Mouse (Mus musculus) right cerebral cortex, postnatal 14 days (tissue): ENCODE results near the gene Gm6096.
"Not testable (repeated sequence)": the region's sequence is repeated elsewhere in the genome, so short reads cannot be mapped to it uniquely, and the experiment has no call there.

Experiments used
- DNase-seq: peaks from one replicate; pipeline ENCODE4 v3.0.0; 2022

The Gm6096 gene

GRCm38 (mm10) chr7:34250738-34251137 lies at the start of gene Gm6096:
Gene Gm6096 (plus strand): TSS chr7:34251038.
- no peak for DNase-seq

- not testable (repeated sequence) for DNase-seq
These were observed 48.7 kb upstream of the Gm6096 start for GRCm38 (mm10) chr7:34202147-34202546.

- no peak for DNase-seq
These were observed 44.5 kb upstream of the Gm6096 start for GRCm38 (mm10) chr7:34206331-34206730.

- no peak for DNase-seq
These were observed 42.7 kb upstream of the Gm6096 start for GRCm38 (mm10) chr7:34208027-34208745.

- DNase-seq, result no peak
These were observed 37.6 kb upstream of the Gm6096 start for GRCm38 (mm10) chr7:34213281-34213680.

- DNase-seq, result no peak
These were observed 36.2 kb upstream of the Gm6096 start for GRCm38 (mm10) chr7:34214644-34215043.

GRCm38 (mm10) chr7:34215481-34215880 lies 35.4 kb upstream of the Gm6096 start:
- no peak for DNase-seq

GRCm38 (mm10) chr7:34216474-34216873 lies 34.4 kb upstream of the Gm6096 start:
- no peak for DNase-seq

- no peak for DNase-seq
These were observed 32.3 kb upstream of the Gm6096 start for GRCm38 (mm10) chr7:34218496-34218895.

- DNase-seq, result no peak
These were observed 29.1 kb upstream of the Gm6096 start for GRCm38 (mm10) chr7:34221594-34222250.

GRCm38 (mm10) chr7:34222340-34222739 lies 28.5 kb upstream of the Gm6096 start:
- no peak for DNase-seq

GRCm38 (mm10) chr7:34224308-34224707 lies 26.5 kb upstream of the Gm6096 start:
- no peak for DNase-seq

GRCm38 (mm10) chr7:34226086-34226485 lies 24.8 kb upstream of the Gm6096 start:
- no peak for DNase-seq

- no peak for DNase-seq
These were observed 24.0 kb upstream of the Gm6096 start for GRCm38 (mm10) chr7:34226846-34227245.

GRCm38 (mm10) chr7:34228641-34229040 lies 22.2 kb upstream of the Gm6096 start:
- DNase-seq, result no peak

GRCm38 (mm10) chr7:34229153-34229552 lies 21.7 kb upstream of the Gm6096 start:
- no peak for DNase-seq

- DNase-seq, result peak; percentile 48
These were observed 21.1 kb upstream of the Gm6096 start for GRCm38 (mm10) chr7:34229691-34230111.

- peak; percentile 79 for DNase-seq
These were observed 20.7 kb upstream of the Gm6096 start, which contains the start of gene Gpi1 for GRCm38 (mm10) chr7:34230116-34230515. Gene Gpi1 (minus strand): TSS chr7:34230336.

- DNase-seq, result no peak
These were observed 17.8 kb upstream of the Gm6096 start for GRCm38 (mm10) chr7:34232785-34233725.

GRCm38 (mm10) chr7:34233909-34234609 lies 16.8 kb upstream of the Gm6096 start:
- peak; percentile 100 for DNase-seq

GRCm38 (mm10) chr7:34234610-34235561 lies 16.0 kb upstream of the Gm6096 start:
- no peak for DNase-seq
